Mouse (Mus musculus) natural killer cell, adult 2 months (primary cell): ENCODE measurements around the gene Mdh2.

Source experiments
- DNase-seq, 2 experiments: peaks; one replicate each; pipeline ENCODE4 v3.0.0; 2022; ENCODE audit warnings: low spot score in 2 of 2

Mdh2 gene

GRCm38 (mm10) chr5:135776546-135776945 lies 1.7 kb upstream of the Mdh2 start:
- no peak for DNase-seq

GRCm38 (mm10) chr5:135777796-135778470 lies 347 bp upstream of the Mdh2 start, which contains the start of gene Styxl1:
Gene Styxl1, minus strand, starts transcription at chr5:135778385.
- DNase-seq = no peak

GRCm38 (mm10) chr5:135780331-135780730 lies 2.1 kb downstream of the Mdh2 start:
- DNase-seq = no peak

- DNase-seq = no peak
Observed at GRCm38 (mm10) chr5:135782901-135783300, 4.6 kb downstream of the Mdh2 start.

GRCm38 (mm10) chr5:135793996-135794858 lies 15.9 kb downstream of the Mdh2 start:
- DNase-seq = peak; percentile 55 to 72

GRCm38 (mm10) chr5:135794859-135795181 lies 16.5 kb downstream of the Mdh2 start:
- no peak for DNase-seq

- no peak for DNase-seq
Observed at GRCm38 (mm10) chr5:135799746-135800145, 21.5 kb downstream of the Mdh2 start.

GRCm38 (mm10) chr5:135800927-135801326 lies 22.6 kb downstream of the Mdh2 start:
- no peak for DNase-seq

GRCm38 (mm10) chr5:135802641-135803040 lies 24.4 kb downstream of the Mdh2 start:
- DNase-seq = no peak

- DNase-seq = no peak
Observed at GRCm38 (mm10) chr5:135803135-135803534, 24.9 kb downstream of the Mdh2 start.

GRCm38 (mm10) chr5:135803676-135804075 lies 25.4 kb downstream of the Mdh2 start:
- no peak for DNase-seq

- DNase-seq = no peak
Observed at GRCm38 (mm10) chr5:135804735-135805134, 26.5 kb downstream of the Mdh2 start.

GRCm38 (mm10) chr5:135806555-135807262 lies 28.4 kb downstream of the Mdh2 start, which contains the start of gene Srrm3:
Gene Srrm3, plus strand, starts transcription at chr5:135806890.
- peak; percentile 92 to 94 for DNase-seq

- DNase-seq = no peak
Observed at GRCm38 (mm10) chr5:135807263-135807637, 29.0 kb downstream of the Mdh2 start.

GRCm38 (mm10) chr5:135812991-135813390 lies 34.7 kb downstream of the Mdh2 start:
- DNase-seq = no peak

- no peak for DNase-seq
Observed at GRCm38 (mm10) chr5:135818491-135818890, 40.2 kb downstream of the Mdh2 start.

GRCm38 (mm10) chr5:135822316-135822944 lies 44.1 kb downstream of the Mdh2 start:
- no peak for DNase-seq

- DNase-seq = no peak
Observed at GRCm38 (mm10) chr5:135824517-135824916, 46.2 kb downstream of the Mdh2 start.

GRCm38 (mm10) chr5:135826225-135826624 lies 47.9 kb downstream of the Mdh2 start:
- DNase-seq = no peak

- DNase-seq = no peak
Observed at GRCm38 (mm10) chr5:135829381-135829780, 51.1 kb downstream of the Mdh2 start.

- DNase-seq = no peak
Observed at GRCm38 (mm10) chr5:135832729-135833128, 54.4 kb downstream of the Mdh2 start.
